Mouse (Mus musculus) MEL (cell line): ENCODE measurements around the gene Hist2h4. TPM values are rescaled to one million over a fixed set of nuclear protein-coding genes. Genes with fewer than 3 reads are reported as not detected.

Experiments used
- DNase-seq: peaks from one replicate; pipeline ENCODE4 v3.0.0; 2011; ENCODE audit warnings: low read depth, low spot score
- H3K27ac ChIP-seq: 2 replicates; pipeline ENCODE4 v1.5.1; 2012; ENCODE audit warnings: low read depth, mild to moderate bottlenecking, control low read depth, low read length, moderate library complexity; ENCODE audit not compliant: control insufficient read depth
- H3K27me3 ChIP-seq, 2 experiments: fragments of 150-350 bp in 1 of 2; sonication (generic) in 1 of 2; 2 replicates each; pipeline ENCODE4 v1.6.1; 2012; ENCODE audit warnings: low read length in 2 of 2, mild to moderate bottlenecking in 2 of 2, improper control_type of control experiment in 1 of 2, moderate library complexity in 1 of 2; ENCODE audit not compliant: insufficient read depth in 2 of 2, control insufficient read depth in 1 of 2
- H3K36me3 ChIP-seq, 2 experiments: 2 replicates each; pipeline ENCODE4 v1.6.1; 2012 to 2014; ENCODE audit warnings: low read length in 2 of 2, improper control_type of control experiment in 1 of 2, inconsistent platforms in 1 of 2, mild to moderate bottlenecking in 1 of 2; ENCODE audit not compliant: insufficient read depth in 2 of 2, control insufficient read depth in 1 of 2
- H3K4me1 ChIP-seq, 2 experiments: fragments of 150-350 bp in 1 of 2; sonication (generic) in 1 of 2; 2 replicates each; pipeline ENCODE4 v1.6.1; 2012; ENCODE audit warnings: low read length in 2 of 2, improper control_type of control experiment in 1 of 2, mild to moderate bottlenecking in 1 of 2; ENCODE audit not compliant: insufficient read depth in 2 of 2, control insufficient read depth in 1 of 2
- H3K4me3 ChIP-seq, 2 experiments: fragments of 150-350 bp in 1 of 2; sonication (generic) in 1 of 2; 2 replicates each; pipeline ENCODE4 v1.5.1; 2012; ENCODE audit warnings: low read depth in 2 of 2, low read length in 2 of 2, mild to moderate bottlenecking in 2 of 2, moderate library complexity in 2 of 2, control low read depth in 1 of 2, improper control_type of control experiment in 1 of 2; ENCODE audit not compliant: control insufficient read depth in 1 of 2, insufficient read depth in 1 of 2
- H3K79me2 ChIP-seq: 2 replicates; pipeline ENCODE4 v1.6.1; 2012; ENCODE audit warnings: mild to moderate bottlenecking, low read length, moderate library complexity; ENCODE audit not compliant: control insufficient read depth, poor library complexity, insufficient read depth
- H3K9ac ChIP-seq: 2 replicates; pipeline ENCODE4 v1.6.1; 2012; ENCODE audit warnings: low read depth, mild to moderate bottlenecking, control low read depth, low read length, moderate library complexity; ENCODE audit not compliant: control insufficient read depth, poor library complexity, severe bottlenecking
- H3K9me3 ChIP-seq: fragments of 150-350 bp; sonication (generic); replicated peaks from 2 replicates; pipeline ENCODE4 v1.6.1; 2012; ENCODE audit warnings: mild to moderate bottlenecking, low read length, improper control_type of control experiment, moderate library complexity; ENCODE audit not compliant: insufficient read depth
- CTCF ChIP-seq, 3 experiments: IDR thresholded peaks in 2 of 3; conservative IDR thresholded peaks in 1 of 3; 2 replicates each; pipeline ENCODE4 v1.5.1; 2011 to 2012; ENCODE audit warnings: low read length in 3 of 3, low read depth in 2 of 3, mild to moderate bottlenecking in 2 of 3, improper control_type of control experiment in 1 of 3, inconsistent platforms in 1 of 3, mixed read lengths in 1 of 3, moderate library complexity in 1 of 3; ENCODE audit not compliant: control insufficient read depth in 1 of 3, insufficient read depth in 1 of 3, poor library complexity in 1 of 3, severe bottlenecking in 1 of 3
- HCFC1 ChIP-seq: IDR thresholded peaks from 2 replicates; pipeline ENCODE4 v1.6.1; 2012; ENCODE audit warnings: low read depth, mild to moderate bottlenecking, inconsistent platforms, low read length, improper control_type of control experiment, moderate library complexity
- KAT2A ChIP-seq: conservative IDR thresholded peaks from 2 replicates; pipeline ENCODE4 v1.6.1; 2012; ENCODE audit warnings: low read depth, low read length, improper control_type of control experiment, inconsistent platforms
- MAFK ChIP-seq: IDR thresholded peaks from 2 replicates; pipeline ENCODE4 v1.6.1; 2011; ENCODE audit warnings: low read depth, mild to moderate bottlenecking, low read length, improper control_type of control experiment, borderline replicate concordance
- MAZ ChIP-seq: IDR thresholded peaks from 2 replicates; pipeline ENCODE4 v1.6.1; 2012; ENCODE audit warnings: low read depth, mild to moderate bottlenecking, inconsistent platforms, low read length, improper control_type of control experiment
- MEF2A ChIP-seq: IDR thresholded peaks from 2 replicates; pipeline ENCODE4 v1.6.1; 2014; ENCODE audit warnings: low read depth, mild to moderate bottlenecking, inconsistent platforms, low read length, improper control_type of control experiment; ENCODE audit not compliant: poor library complexity, insufficient replicate concordance, severe bottlenecking; ENCODE audit errors: extremely low read depth
- POLR2A ChIP-seq, 2 experiments: IDR thresholded peaks; 2 replicates each; pipeline ENCODE4 v1.6.1; 2011 to 2012; ENCODE audit warnings: low read length in 2 of 2, mild to moderate bottlenecking in 2 of 2, control low read depth in 1 of 2, improper control_type of control experiment in 1 of 2, low read depth in 1 of 2, moderate library complexity in 1 of 2; ENCODE audit not compliant: control insufficient read depth in 1 of 2, insufficient read depth in 1 of 2, poor library complexity in 1 of 2
- POLR2AphosphoS5 ChIP-seq: IDR thresholded peaks from 2 replicates; pipeline ENCODE4 v1.6.1; 2012; ENCODE audit warnings: low read depth, borderline replicate concordance, mild to moderate bottlenecking, inconsistent platforms, low read length, moderate library complexity, mixed read lengths
- SIN3A ChIP-seq: IDR thresholded peaks from 2 replicates; pipeline ENCODE4 v1.6.1; 2012; ENCODE audit warnings: low read length, improper control_type of control experiment, inconsistent platforms
- TAL1 ChIP-seq: IDR thresholded peaks from 2 replicates; pipeline ENCODE4 v1.6.1; 2012; ENCODE audit warnings: mild to moderate bottlenecking, inconsistent platforms, low read length, moderate library complexity, mixed read lengths
- TBP ChIP-seq: IDR thresholded peaks from 2 replicates; pipeline ENCODE4 v1.8.0; 2011; ENCODE audit warnings: low read depth, low read length, improper control_type of control experiment
- UBTF ChIP-seq: IDR thresholded peaks from 2 replicates; pipeline ENCODE4 v1.6.1; 2012; ENCODE audit warnings: low read depth, mild to moderate bottlenecking, inconsistent platforms, low read length, improper control_type of control experiment, moderate library complexity, borderline replicate concordance; ENCODE audit not compliant: insufficient read depth
- ZKSCAN1 ChIP-seq: IDR thresholded peaks from 2 replicates; pipeline ENCODE4 v1.6.1; 2012; ENCODE audit warnings: low read depth, mild to moderate bottlenecking, inconsistent platforms, low read length, improper control_type of control experiment, moderate library complexity
- polyA plus RNA-seq, 2 experiments: library from polyadenylated mRNA; stranded (reverse) in 1 of 2; unstranded in 1 of 2; fragments of >175 nt in 1 of 2; fragments of >200 nt in 1 of 2; gene quantifications; 2 replicates each; pipeline versions ENCODE4 v1.2.1 to v1.2.4; 2012; ENCODE audit warnings: low replicate concordance in 2 of 2, low read depth in 1 of 2; ENCODE audit not compliant: insufficient read length in 2 of 2, insufficient read depth in 1 of 2, missing spikeins in 1 of 2
- total RNA-seq: library from RNA; depleted of rRNA; stranded (reverse); fragments of 300-350 nt; gene quantifications from 2 replicates; pipeline ENCODE4 v1.2.3, GENCODE M21; 2012; rRNA removed

Gene Hist2h4
- 195 and 290 TPM in 2 replicates for total RNA-seq
- polyA plus RNA-seq: 1 to 10 TPM in 1 of 2 experiments, not detected in 1; 1.5 TPM

DNA sequence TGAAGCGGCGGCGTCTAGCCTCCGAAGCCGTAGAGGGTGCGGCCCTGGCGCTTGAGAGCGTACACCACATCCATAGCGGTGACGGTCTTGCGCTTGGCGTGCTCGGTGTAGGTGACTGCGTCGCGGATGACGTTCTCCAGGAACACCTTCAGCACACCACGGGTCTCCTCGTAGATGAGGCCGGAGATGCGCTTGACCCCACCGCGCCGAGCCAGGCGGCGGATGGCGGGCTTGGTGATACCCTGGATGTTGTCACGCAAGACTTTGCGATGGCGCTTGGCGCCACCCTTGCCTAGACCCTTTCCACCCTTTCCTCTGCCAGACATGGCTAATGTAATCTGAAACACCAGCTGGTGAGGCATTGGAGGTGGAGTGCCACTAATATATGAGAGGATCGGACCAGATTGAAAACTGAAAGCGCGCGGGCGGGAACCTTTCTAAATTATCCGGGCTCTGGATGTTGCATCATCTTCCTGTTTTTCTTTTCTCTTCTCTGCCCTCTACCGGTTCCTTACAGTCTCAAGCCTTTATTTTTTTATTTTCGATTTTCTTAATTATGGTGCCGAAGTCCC, at the start of gene Hist2h4:
TSS of gene Hist2h4 (minus strand) at position 333 of the 572 bp plus-strand sequence.
- Histone ChIP-seq H3K27me3 (no peaks in the 10 kb centered on the region), H3K9ac (peak within 1 kb of the TSS; percentile 92), H3K9me3 (no peaks in the 10 kb centered on the region), H3K36me3 (peaks cover 0 to 52% of the 10 kb centered on the region in 2 experiments; a peak in 2 of 4 replicates), H3K27ac (peak within 1 kb of the TSS; percentile 99), H3K4me3 (peak within 1 kb of the TSS; percentile 12 to 75), H3K4me1 (peaks cover 0 to 44% of the 10 kb centered on the region in 2 experiments; a peak in 2 of 4 replicates), H3K79me2 (peaks cover 7% of the 10 kb centered on the region; the same call in 1 of the 2 replicates)
- TF ChIP-seq MAFK (no peak), MEF2A (no peak), TAL1 (peak; percentile 91), POLR2AphosphoS5 (peak; percentile 99), TBP (no peak), KAT2A (no peak), MAZ (no peak), ZKSCAN1 (no peak), SIN3A (no peak), CTCF (IDR thresholded peaks at IDR 0.05 in 2 of 3, conservative IDR thresholded peaks at IDR 0.05 in 1 of 3; ENCODE audit: control insufficient read depth in 1 of 3, insufficient read depth in 1 of 3, low read depth in 2 of 3, low read length in 3 of 3, poor library complexity in 1 of 3, severe bottlenecking in 1 of 3) (peak in 1 of 3 experiments; percentile 53; a peak in 2 of 6 replicates), UBTF (no peak)
- peak; percentile 100 for DNase-seq

DNA sequence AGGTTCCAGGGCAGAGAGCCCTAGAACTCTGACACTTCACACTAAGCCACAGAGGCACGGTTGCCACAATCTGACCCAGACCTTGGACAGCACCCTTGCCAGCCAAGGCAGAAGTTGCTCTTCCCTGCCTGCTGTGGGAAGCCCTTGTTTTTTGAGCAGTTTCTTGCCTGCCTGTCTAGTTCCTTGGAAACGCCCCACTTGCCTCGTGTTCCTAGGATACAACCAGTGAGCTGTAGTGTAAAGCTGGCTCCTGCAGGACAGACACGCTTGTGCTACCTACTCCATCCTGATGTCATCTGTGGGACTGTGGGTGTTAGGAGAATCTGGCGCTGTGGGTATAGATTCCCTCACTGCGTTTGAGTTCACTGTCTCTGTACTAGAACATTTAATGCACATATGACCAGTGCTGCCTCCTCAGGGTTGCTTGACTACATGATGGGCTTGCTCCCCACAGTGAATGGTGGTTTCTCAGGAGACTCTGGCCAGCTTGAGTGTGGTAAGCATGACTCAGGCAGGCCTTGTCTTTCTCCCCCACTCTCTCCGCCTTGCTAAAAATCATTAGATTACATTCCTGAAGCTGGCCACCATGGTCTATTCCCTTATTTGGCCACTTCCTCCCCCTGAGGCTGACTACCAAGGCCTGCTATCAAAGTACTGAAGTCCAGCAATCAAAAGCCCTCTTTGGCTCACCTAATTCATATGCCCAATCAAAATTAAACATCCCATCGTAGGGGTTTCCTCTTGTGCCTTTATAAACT, 49.4 kb upstream of the Hist2h4 start:
- H3K9me3 ChIP-seq: no peaks in the 10 kb centered on the region
- no peaks in the 10 kb centered on the region for H3K36me3 ChIP-seq
- H3K79me2 ChIP-seq: no peaks in the 10 kb centered on the region
- H3K27ac ChIP-seq: no peak overlapping the region
- TF ChIP-seq HCFC1 (no peak), POLR2A (IDR thresholded peaks at IDR 0.05; ENCODE audit: control insufficient read depth in 1 of 2, insufficient read depth in 1 of 2, low read depth in 1 of 2, low read length in 2 of 2, poor library complexity in 1 of 2) (peak; percentile 37 to 55; a peak in 2 of 4 replicates)
- no peaks in the 10 kb centered on the region for H3K4me1 ChIP-seq
- H3K27me3 ChIP-seq: no peaks in the 10 kb centered on the region
- no peak overlapping the region for H3K4me3 ChIP-seq
- H3K9ac ChIP-seq: no peak overlapping the region
- DNase-seq: peak; percentile 67
